9 mouse cellular contexts compared by ENCODE assay signal in the genomic region with DNA sequence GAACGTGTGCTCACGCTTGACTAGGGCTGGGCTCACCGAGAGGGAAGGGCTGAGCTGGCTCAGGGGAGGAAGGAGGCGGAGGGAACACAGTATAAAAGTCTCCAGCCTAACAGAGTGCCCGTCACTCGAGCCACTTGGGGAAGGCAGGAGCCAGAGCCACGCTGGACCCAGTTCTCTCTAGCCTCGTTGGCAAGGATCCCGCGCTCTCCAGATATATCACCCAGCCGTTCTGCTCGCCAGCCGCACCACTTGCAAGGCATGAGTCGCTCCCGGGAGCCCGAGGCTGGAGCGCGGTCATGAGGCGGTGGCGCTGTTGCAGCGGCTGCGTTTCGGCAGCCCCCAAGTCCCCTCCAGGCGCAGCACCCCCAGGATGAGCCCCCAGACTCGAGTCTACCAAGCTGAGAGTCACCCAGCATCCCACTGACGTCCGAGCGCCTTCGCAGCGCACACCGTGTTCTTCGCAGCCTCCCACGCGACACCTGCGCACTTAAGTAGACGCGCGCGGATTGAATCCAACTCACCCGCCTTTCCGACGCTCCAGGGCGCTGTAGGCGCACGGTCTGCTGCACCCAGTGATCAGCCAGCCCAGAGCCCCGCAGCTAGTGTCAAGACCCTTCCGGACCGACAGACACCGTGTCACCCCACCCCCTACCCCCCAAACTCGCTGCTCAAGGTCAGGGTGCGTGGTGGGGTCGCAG. TPM values are rescaled to one million over a fixed set of nuclear protein-coding genes. Genes with fewer than 3 reads are reported as not detected.
DNase-seq lines count a peak whose midpoint lies in the region; ATAC-seq and TF ChIP-seq lines count a peak whose summit lies in the region.
"Had no signal": no experiment of that assay in that cellular context is flagged by ENCODE, and none has a peak within 500 bp of the region (broad histone marks: within the 10 kb centered on the region; RNA-seq: fewer than 3 reads in every experiment).

No protein-coding gene starts in this region.

- intact Hi-C loops in left cerebral cortex, adult 2 months (cut with DNase I), result loop anchor here (5.0 kb wide), 1 partner anchor 165 kb away; no protein-coding TSS in a partner anchor

- TF ChIP-seq CTCF in left cerebral cortex, adult 2 months (IDR thresholded peaks at IDR 0.05), result no peak; the same call in 1 of the 2 replicates

- DNase-seq in adrenal gland, postnatal 14 days, result peak; percentile 91
- peak; percentile 40 for DNase-seq in embryo, embryonic 11.5 days (ENCODE audit: low read depth, low spot score)
- DNase-seq in gastrocnemius, postnatal 25 days, result peak; percentile 59
- peak; percentile 7 for DNase-seq in induced T-regulatory cell, adult 2 months (ENCODE audit: low read depth)
- peak; percentile 77 to 82 for DNase-seq in left cerebral cortex, adult 2 months (ENCODE audit: extremely low spot score in 1 of 2, low spot score in 2 of 2)
- DNase-seq in lung, postnatal 25 days (ENCODE audit: low spot score), result peak; percentile 77
- DNase-seq in right cerebral cortex, postnatal 10 days (ENCODE audit: low spot score in 2 of 2), result peak; percentile 81 to 85

- peak overlapping the region; percentile 87 for H3K27ac ChIP-seq in left cerebral cortex, adult 2 months
- H3K27ac ChIP-seq: macrophage had no signal

- peak overlapping the region; percentile 72 for H3K4me3 ChIP-seq in left cerebral cortex, adult 2 months

- no peak for ATAC-seq in inflammation-experienced regulatory T-cells, adult 6 months

RNA-seq across cellular contexts. Expression of gene Ism1, which starts 0.8 kb away (rescaled TPM):
- total RNA-seq in adrenal gland, postnatal 14 days (2021), result 35.5 and 37.0 TPM in 2 replicates
- total RNA-seq in gastrocnemius, postnatal 25 days (2021), result under 1 TPM; 0.59 to 0.99 TPM
- total RNA-seq in left cerebral cortex, adult 2 months (2021), result 1 to 10 TPM; 6.6 to 7.3 TPM
- under 1 TPM in 2 of 3 experiments, not detected in 1; 0.26 to 0.32 TPM for polyA plus RNA-seq in inflammation-experienced regulatory T-cells, adult 6 months (2017; shearing (Covaris generic))
- polyA plus RNA-seq: macrophage had no signal

Comparison
In these comparisons a context has a peak if more than half of its experiments do, and no peak if none do; other contexts are left out.
1. DNase-seq: peak in every context shown above with its lines; median percentile 91 in adrenal gland, postnatal 14 days; 83 in right cerebral cortex, postnatal 10 days; 80 in left cerebral cortex, adult 2 months; 77 in lung, postnatal 25 days; 59 in gastrocnemius, postnatal 25 days; 40 in embryo, embryonic 11.5 days; 7 in induced T-regulatory cell, adult 2 months.